Mouse (Mus musculus): ENCODE results near the gene Tprg.

The Tprg gene

GRCm38 (mm10) chr16:25286517-25286916 is at the start of gene Tprg:
TSS of gene Tprg (plus strand) at chr16:25286817.
- DNase-seq (ENCODE audit: low spot score): no peak

GRCm38 (mm10) chr16:25238274-25239050 is 48.2 kb upstream of the Tprg start:
- DNase-seq (ENCODE audit: low spot score): no peak

- DNase-seq (ENCODE audit: low spot score): no peak
Observed at GRCm38 (mm10) chr16:25248889-25249288, 37.7 kb upstream of the Tprg start.

GRCm38 (mm10) chr16:25250129-25250749 is 36.4 kb upstream of the Tprg start:
- no peak for DNase-seq (ENCODE audit: low spot score)

GRCm38 (mm10) chr16:25251080-25251479 is 35.5 kb upstream of the Tprg start:
- no peak for DNase-seq (ENCODE audit: low spot score)

- no peak for DNase-seq (ENCODE audit: low spot score)
Observed at GRCm38 (mm10) chr16:25254646-25255045, 32.0 kb upstream of the Tprg start.

- DNase-seq (ENCODE audit: low spot score): no peak
Observed at GRCm38 (mm10) chr16:25255186-25255585, 31.4 kb upstream of the Tprg start.

GRCm38 (mm10) chr16:25255603-25256260 is 30.9 kb upstream of the Tprg start:
- no peak for DNase-seq (ENCODE audit: low spot score)

GRCm38 (mm10) chr16:25262306-25262705 is 24.3 kb upstream of the Tprg start:
- DNase-seq (ENCODE audit: low spot score): no peak

- no peak for DNase-seq (ENCODE audit: low spot score)
Observed at GRCm38 (mm10) chr16:25262965-25263364, 23.7 kb upstream of the Tprg start.

- DNase-seq (ENCODE audit: low spot score): no peak
Observed at GRCm38 (mm10) chr16:25263520-25264149, 23.0 kb upstream of the Tprg start.

GRCm38 (mm10) chr16:25265177-25265576 is 21.4 kb upstream of the Tprg start:
- DNase-seq (ENCODE audit: low spot score): no peak

- DNase-seq (ENCODE audit: low spot score): no peak
Observed at GRCm38 (mm10) chr16:25268276-25268675, 18.3 kb upstream of the Tprg start.

- no peak for DNase-seq (ENCODE audit: low spot score)
Observed at GRCm38 (mm10) chr16:25282563-25282962, 4.1 kb upstream of the Tprg start.

GRCm38 (mm10) chr16:25293753-25294152 is 7.1 kb downstream of the Tprg start:
- no peak for DNase-seq (ENCODE audit: low spot score)

GRCm38 (mm10) chr16:25295546-25295945 is 8.9 kb downstream of the Tprg start:
- DNase-seq (ENCODE audit: low spot score): no peak

- no peak for DNase-seq (ENCODE audit: low spot score)
Observed at GRCm38 (mm10) chr16:25296746-25297145, 10.1 kb downstream of the Tprg start.

- no peak for DNase-seq (ENCODE audit: low spot score)
Observed at GRCm38 (mm10) chr16:25298204-25298603, 11.6 kb downstream of the Tprg start.

- DNase-seq (ENCODE audit: low spot score): no peak
Observed at GRCm38 (mm10) chr16:25302616-25303015, 16.0 kb downstream of the Tprg start.

- no peak for DNase-seq (ENCODE audit: low spot score)
Observed at GRCm38 (mm10) chr16:25314006-25314405, 27.4 kb downstream of the Tprg start.

- no peak for DNase-seq (ENCODE audit: low spot score)
Observed at GRCm38 (mm10) chr16:25315090-25315489, 28.5 kb downstream of the Tprg start.

- no peak for DNase-seq (ENCODE audit: low spot score)
Observed at GRCm38 (mm10) chr16:25325631-25326238, 39.1 kb downstream of the Tprg start.
